Mouse (Mus musculus): ENCODE results near the gene Ehd3. TPM values are rescaled to one million over a fixed set of nuclear protein-coding genes. Genes with fewer than 3 reads are reported as not detected.

The Ehd3 gene
- polyA plus RNA-seq (2015; fragmentation: Nextera tagmentation; extraction: Ambion mirVana) = 3.7 and 4.6 TPM in 2 replicates

GRCm38 (mm10) chr17:73803521-73804184 lies at the start of gene Ehd3:
Gene Ehd3, plus strand, starts transcription at chr17:73804134.
- DNase-seq (ENCODE audit: low spot score) = no peak

- DNase-seq (ENCODE audit: low spot score) = no peak
These were observed 33.0 kb upstream of the Ehd3 start for GRCm38 (mm10) chr17:73770964-73771363.

- no peak for DNase-seq (ENCODE audit: low spot score)
These were observed 17.2 kb upstream of the Ehd3 start for GRCm38 (mm10) chr17:73786642-73787311.

GRCm38 (mm10) chr17:73790284-73791020 lies 13.5 kb upstream of the Ehd3 start:
- no peak for DNase-seq (ENCODE audit: low spot score)

GRCm38 (mm10) chr17:73796789-73797188 lies 7.1 kb upstream of the Ehd3 start:
- DNase-seq (ENCODE audit: low spot score) = peak; percentile 15

- no peak for DNase-seq (ENCODE audit: low spot score)
These were observed 6.2 kb upstream of the Ehd3 start for GRCm38 (mm10) chr17:73797706-73798105.

GRCm38 (mm10) chr17:73804592-73805271 lies 798 bp downstream of the Ehd3 start:
- peak; percentile 87 for DNase-seq (ENCODE audit: low spot score)

GRCm38 (mm10) chr17:73806331-73806730 lies 2.4 kb downstream of the Ehd3 start:
- DNase-seq (ENCODE audit: low spot score) = no peak

GRCm38 (mm10) chr17:73807211-73807610 lies 3.3 kb downstream of the Ehd3 start:
- DNase-seq (ENCODE audit: low spot score) = no peak

- no peak for DNase-seq (ENCODE audit: low spot score)
These were observed 4.5 kb downstream of the Ehd3 start for GRCm38 (mm10) chr17:73808431-73808830.

- no peak for DNase-seq (ENCODE audit: low spot score)
These were observed 6.9 kb downstream of the Ehd3 start for GRCm38 (mm10) chr17:73810801-73811200.

- DNase-seq (ENCODE audit: low spot score) = no peak
These were observed 7.6 kb downstream of the Ehd3 start for GRCm38 (mm10) chr17:73811566-73811965.

- peak; percentile 41 for DNase-seq (ENCODE audit: low spot score)
These were observed 9.2 kb downstream of the Ehd3 start for GRCm38 (mm10) chr17:73813031-73813660.

GRCm38 (mm10) chr17:73814500-73815190 lies 10.7 kb downstream of the Ehd3 start:
- DNase-seq (ENCODE audit: low spot score) = peak; percentile 86

- no peak for DNase-seq (ENCODE audit: low spot score)
These were observed 13.9 kb downstream of the Ehd3 start for GRCm38 (mm10) chr17:73817697-73818380.

GRCm38 (mm10) chr17:73818936-73819335 lies 15.0 kb downstream of the Ehd3 start:
- DNase-seq (ENCODE audit: low spot score) = no peak

GRCm38 (mm10) chr17:73820726-73821125 lies 16.8 kb downstream of the Ehd3 start:
- no peak for DNase-seq (ENCODE audit: low spot score)

GRCm38 (mm10) chr17:73822255-73822654 lies 18.3 kb downstream of the Ehd3 start:
- peak; percentile 56 for DNase-seq (ENCODE audit: low spot score)

GRCm38 (mm10) chr17:73823121-73824021 lies 19.4 kb downstream of the Ehd3 start:
- DNase-seq (ENCODE audit: low spot score) = peak; percentile 30
